Mouse (Mus musculus) heart, postnatal 0 days (tissue): Measurements from ENCODE around the gene Foxr1. TPM values are rescaled to one million over a fixed set of nuclear protein-coding genes. Genes with fewer than 3 reads are reported as not detected.

Experiments used
- ATAC-seq: fragments of 200-750 bp; cut with Nextera tagmentation; 2 replicates; pipeline ENCODE4 v1.8.0; 2017; ENCODE audit warnings: low read depth, moderate number of reproducible peaks, moderate library complexity; ENCODE audit not compliant: insufficient read depth
- DNase-seq: peaks from one replicate; pipeline ENCODE4 v3.0.0-alpha.2; 2016; ENCODE audit warnings: low spot score
- H3K27ac ChIP-seq: fragments of 300-500 bp; sonication (generic); 2 replicates; pipeline ENCODE4 v1.5.1; 2014; ENCODE audit warnings: low read depth, mild to moderate bottlenecking
- H3K27me3 ChIP-seq: fragments of 300-500 bp; sonication (generic); 2 replicates; pipeline ENCODE4 v1.6.1; 2014; ENCODE audit warnings: low read length, mixed read lengths; ENCODE audit not compliant: control insufficient read depth, insufficient read depth
- H3K36me3 ChIP-seq: fragments of 300-500 bp; sonication (generic); replicated peaks from 2 replicates; pipeline ENCODE4 v1.6.1; 2014; ENCODE audit warnings: low read length, mixed read lengths; ENCODE audit not compliant: control insufficient read depth, insufficient read depth
- H3K4me1 ChIP-seq: fragments of 300-500 bp; sonication (generic); 2 replicates; pipeline ENCODE4 v1.6.1; 2014; ENCODE audit warnings: antibody characterized with exemption; ENCODE audit not compliant: control insufficient read depth, insufficient read depth
- H3K4me2 ChIP-seq: fragments of 300-500 bp; sonication (generic); 2 replicates; pipeline ENCODE4 v1.6.1; 2014; ENCODE audit warnings: low read depth, mild to moderate bottlenecking, low read length, moderate library complexity
- H3K4me3 ChIP-seq: fragments of 300-500 bp; sonication (generic); 2 replicates; pipeline ENCODE4 v1.5.1; 2014; ENCODE audit warnings: low read depth, low read length
- H3K9ac ChIP-seq: fragments of 300-500 bp; sonication (generic); replicated peaks from 2 replicates; pipeline ENCODE4 v1.6.1; 2014; ENCODE audit warnings: low read depth, low read length, mixed read lengths
- H3K9me3 ChIP-seq: fragments of 300-500 bp; sonication (generic); replicated peaks from 2 replicates; pipeline ENCODE4 v1.6.1; 2016; ENCODE audit warnings: low read length; ENCODE audit not compliant: control insufficient read depth
- CTCF ChIP-seq: IDR thresholded peaks from 2 replicates; pipeline ENCODE4 v1.5.1; 2016; ENCODE audit warnings: antibody characterized with exemption, control low read depth, low read depth
- EP300 ChIP-seq: IDR thresholded peaks from 2 replicates; pipeline ENCODE4 v1.6.1; 2016; ENCODE audit warnings: antibody characterized with exemption, low read depth
- WGBS: fragments of 180-500 bp; shearing (Covaris S2); extraction: QIAGEN DNeasy Blood & Tissue Kit; methylation state at CpG from one replicate; pipeline ENCODE4 v1.1.7; 2014; 5-methylcytosine and 5-hydroxymethylcytosine counted together
- polyA plus RNA-seq: library from polyadenylated mRNA; unstranded; fragments of >200 nt; fragmentation: Nextera tagmentation; extraction: Ambion mirVana; gene quantifications from 2 replicates; pipeline ENCODE4 v1.2.1, GENCODE M21; 2015
- total RNA-seq: library from RNA; depleted of rRNA; stranded (reverse); fragments of >200 nt; gene quantifications from 2 replicates; pipeline ENCODE4 v1.2.3, GENCODE M21; 2014; ENCODE audit warnings: low replicate concordance

Gene Foxr1
- total and polyA plus RNA-seq, 2 experiments from 2014 or later, result not detected

DNA sequence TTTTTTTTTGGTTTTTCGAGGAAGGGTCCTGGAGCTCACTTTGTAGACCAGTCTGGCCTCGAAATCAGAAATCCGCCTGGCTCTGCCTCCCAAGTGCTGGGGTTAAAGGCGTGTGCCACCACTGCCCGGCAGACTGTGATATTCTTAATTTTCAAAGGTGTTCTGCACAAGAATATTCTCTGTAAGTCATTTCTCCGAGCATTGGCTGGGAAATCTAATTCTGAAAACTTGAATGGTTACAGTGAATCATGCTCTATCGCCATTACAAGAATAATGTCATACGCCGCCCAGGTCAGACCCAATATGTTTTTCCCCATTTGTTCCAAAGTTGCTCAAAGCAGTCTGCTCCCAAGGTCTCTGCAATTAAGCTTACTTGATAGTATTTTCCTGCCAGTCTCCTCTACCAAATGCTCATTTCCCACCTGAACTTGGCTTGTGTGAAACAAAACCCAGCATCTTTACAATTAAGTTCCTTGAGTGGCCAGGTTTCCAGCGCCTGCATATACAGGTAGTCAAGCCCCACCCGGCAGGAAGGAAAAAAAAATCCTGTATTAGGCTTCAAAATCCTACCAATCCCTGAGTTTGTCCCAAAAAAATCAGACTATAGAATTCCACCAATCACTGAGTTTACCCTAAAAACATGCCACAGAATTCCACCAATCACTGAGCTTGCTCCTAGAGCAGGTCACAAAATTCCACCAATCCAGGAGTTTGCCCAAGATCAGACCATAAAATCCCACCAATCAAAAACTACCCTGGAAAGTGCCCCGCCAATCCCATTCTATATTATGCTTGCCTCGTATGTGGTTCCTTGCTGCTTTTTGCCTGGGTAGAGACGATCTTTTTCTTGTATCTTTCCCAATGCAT is 22.2 kb downstream of the Foxr1 start, which contains the start of gene Ccdc84:
Ccdc84 (minus strand) TSS at position 51 of the 867 bp plus-strand sequence.
- Histone ChIP-seq H3K4me2 (peak within 1 kb of the TSS; percentile 84), H3K4me1 (peaks cover 5% of the 10 kb centered on the region), H3K27me3 (no peaks in the 10 kb centered on the region), H3K27ac (peak within 1 kb of the TSS; percentile 76), H3K9ac (peak within 1 kb of the TSS; percentile 73), H3K9me3 (no peaks in the 10 kb centered on the region), H3K4me3 (peak within 1 kb of the TSS; percentile 87), H3K36me3 (peaks cover 9% of the 10 kb centered on the region; the same call in 1 of the 2 replicates)
- DNase-seq (no peak), ATAC-seq (no peak)
- WGBS, result 73% methylated on average over 14 of the region's 14 CpGs
- no peak for TF ChIP-seq EP300
- no peak for TF ChIP-seq CTCF

DNA sequence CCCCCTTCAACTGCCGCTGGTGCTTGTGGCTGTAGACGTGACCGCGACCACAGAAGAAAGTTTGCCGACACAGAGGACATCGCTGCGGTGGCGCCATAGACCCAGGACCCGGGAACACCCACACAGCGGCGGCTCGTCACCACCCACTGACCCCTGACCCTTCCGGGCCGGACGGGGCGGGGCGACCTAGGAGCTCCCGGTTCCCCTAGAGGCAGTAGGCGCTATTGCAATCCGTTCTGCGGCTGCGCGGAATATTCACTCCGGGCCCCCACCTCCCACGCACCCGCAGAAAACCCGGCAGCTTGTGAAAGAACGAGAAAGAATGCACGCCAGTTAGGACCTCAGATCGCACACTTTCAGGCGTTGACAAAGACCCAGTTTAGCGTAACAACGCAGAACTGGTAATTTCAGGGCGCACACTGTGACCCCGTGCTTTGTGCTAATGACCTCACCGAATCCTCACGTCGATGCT is 23.0 kb downstream of the Foxr1 start:
- TF ChIP-seq CTCF (peak; percentile 63), EP300 (no peak)
- peak; percentile 98 for ATAC-seq
- peak; percentile 93 for DNase-seq
- Histone ChIP-seq H3K36me3 (peaks cover 18% of the 10 kb centered on the region), H3K27me3 (no peaks in the 10 kb centered on the region), H3K4me1 (peaks cover 5% of the 10 kb centered on the region), H3K9ac (peak overlapping the region; percentile 73), H3K4me2 (peak overlapping the region; percentile 84), H3K9me3 (no peaks in the 10 kb centered on the region), H3K27ac (peak overlapping the region; percentile 76), H3K4me3 (peak overlapping the region; percentile 87)
- under 1% methylated on average over 38 of the region's 38 CpGs for WGBS

DNA sequence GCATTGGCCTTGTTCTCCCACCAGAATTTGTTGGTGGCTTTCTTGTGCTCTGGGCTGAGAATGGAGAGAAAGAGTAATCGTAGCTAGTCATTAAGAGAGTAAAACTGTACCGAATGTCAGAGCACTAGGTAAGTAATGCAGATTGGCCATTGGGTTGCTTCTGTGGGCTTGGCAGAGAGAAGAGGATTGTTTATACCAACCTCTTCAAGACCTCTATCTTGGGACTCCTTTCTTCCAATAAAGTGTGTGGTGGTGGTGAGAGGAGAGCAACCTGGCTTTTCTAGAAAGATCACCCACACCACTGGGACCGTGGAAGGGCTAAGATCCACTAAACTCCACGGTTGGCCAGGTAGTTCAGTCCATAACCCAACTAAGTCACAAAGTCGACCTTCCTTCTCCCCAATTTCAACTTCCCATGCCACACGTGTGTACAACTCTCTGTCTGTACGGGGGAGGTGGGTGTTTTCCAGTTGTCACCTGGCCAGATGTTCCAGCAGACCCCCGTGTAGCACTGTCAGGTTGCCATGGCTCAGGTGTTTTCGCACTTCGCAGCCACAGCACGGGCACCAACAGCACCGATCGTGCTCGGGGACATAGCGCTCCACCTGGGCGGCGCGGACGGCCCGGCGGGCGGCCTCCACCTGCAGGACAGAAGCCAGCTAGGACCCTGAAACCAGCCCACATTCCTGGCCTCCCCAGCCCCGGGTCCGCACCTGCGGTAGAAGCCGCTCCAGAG is 23.6 kb downstream of the Foxr1 start:
- Histone ChIP-seq H3K27ac (peak overlapping the region; percentile 76), H3K9ac (peak overlapping the region; percentile 73), H3K4me3 (peak overlapping the region; percentile 87), H3K4me2 (peak overlapping the region; percentile 84), H3K4me1 (peaks cover 5% of the 10 kb centered on the region), H3K36me3 (peaks cover 24% of the 10 kb centered on the region), H3K27me3 (no peaks in the 10 kb centered on the region), H3K9me3 (no peaks in the 10 kb centered on the region)
- no peak for DNase-seq
- 5% methylated on average over 26 of the region's 26 CpGs for WGBS
- TF ChIP-seq EP300, result no peak
- TF ChIP-seq CTCF, result no peak
- peak; percentile 44 for ATAC-seq

DNA sequence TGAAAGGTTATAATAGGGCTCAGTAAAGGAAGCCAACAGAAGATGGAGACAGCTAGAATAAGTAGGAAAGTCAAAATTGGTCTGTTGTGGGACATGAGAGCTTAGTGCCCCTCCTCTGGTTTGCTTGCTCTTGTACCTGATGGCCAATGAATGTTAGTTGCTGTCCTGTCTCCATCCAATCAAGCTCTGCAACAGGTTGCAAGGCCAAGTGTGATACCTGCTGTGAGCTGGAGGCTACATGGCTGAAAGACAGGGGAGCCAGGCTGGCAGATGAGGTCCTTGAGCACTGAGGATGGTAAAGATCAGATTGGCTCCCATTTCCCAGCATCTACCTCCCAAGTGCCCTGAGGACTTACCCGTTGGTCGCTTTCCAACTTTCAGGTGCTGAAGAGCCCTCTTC is 28.2 kb downstream of the Foxr1 start:
- Histone ChIP-seq H3K27me3 (no peaks in the 10 kb centered on the region), H3K4me3 (no peak overlapping the region), H3K4me2 (no peak overlapping the region), H3K27ac (no peak overlapping the region), H3K4me1 (peaks cover 16% of the 10 kb centered on the region), H3K9me3 (no peaks in the 10 kb centered on the region), H3K9ac (no peak overlapping the region), H3K36me3 (peaks cover 58% of the 10 kb centered on the region)
- WGBS, result 64% methylated on average over 2 of the region's 2 CpGs
- ATAC-seq (no peak), DNase-seq (no peak)
- TF ChIP-seq CTCF (no peak), EP300 (no peak)

DNA sequence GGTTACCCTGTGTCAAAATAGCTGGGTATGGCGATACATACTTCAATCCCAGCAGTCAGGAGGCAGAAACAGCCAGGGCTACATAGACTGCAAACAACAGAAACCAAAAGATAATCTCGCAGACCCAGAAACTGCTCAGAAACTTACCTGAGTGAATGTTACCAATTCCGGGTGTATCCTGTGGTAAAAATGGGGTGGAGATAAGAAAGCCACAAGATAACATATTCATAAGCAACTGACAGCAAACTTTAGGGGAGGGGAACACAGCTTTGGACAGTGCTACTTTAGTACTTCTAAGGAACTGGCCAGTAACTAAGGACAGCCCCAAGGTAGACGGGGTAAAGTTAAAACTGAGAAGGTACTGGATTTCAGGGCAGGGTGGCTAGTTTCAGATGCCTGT is 28.6 kb downstream of the Foxr1 start:
- peaks cover 58% of the 10 kb centered on the region for H3K36me3 ChIP-seq
- H3K4me2 ChIP-seq, result no peak overlapping the region
- DNase-seq, result no peak
- TF ChIP-seq EP300 (no peak), CTCF (no peak)
- no peak overlapping the region for H3K27ac ChIP-seq
- no peak for ATAC-seq
- H3K9me3 ChIP-seq, result no peaks in the 10 kb centered on the region
- WGBS, result 70% methylated on average over 4 of the region's 4 CpGs
- H3K27me3 ChIP-seq, result no peaks in the 10 kb centered on the region
- no peak overlapping the region for H3K9ac ChIP-seq
- H3K4me3 ChIP-seq, result no peak overlapping the region
- H3K4me1 ChIP-seq, result peaks cover 16% of the 10 kb centered on the region
